Mouse (Mus musculus) ES-Bruce4 (cell line): ENCODE data around the gene Fam189a2.

Source experiments
- CTCF ChIP-seq: IDR thresholded peaks from one replicate; pipeline ENCODE4 v1.8.1; 2011; ENCODE audit warnings: low read depth, low read length
- EP300 ChIP-seq: IDR thresholded peaks from 2 replicates; pipeline ENCODE4 v1.6.1; 2011; ENCODE audit warnings: low read depth, low read length; ENCODE audit not compliant: insufficient read depth
- POLR2A ChIP-seq: IDR thresholded peaks from one replicate; pipeline ENCODE4 v1.8.1; 2011; ENCODE audit warnings: low read length; ENCODE audit not compliant: insufficient read depth

DNA sequence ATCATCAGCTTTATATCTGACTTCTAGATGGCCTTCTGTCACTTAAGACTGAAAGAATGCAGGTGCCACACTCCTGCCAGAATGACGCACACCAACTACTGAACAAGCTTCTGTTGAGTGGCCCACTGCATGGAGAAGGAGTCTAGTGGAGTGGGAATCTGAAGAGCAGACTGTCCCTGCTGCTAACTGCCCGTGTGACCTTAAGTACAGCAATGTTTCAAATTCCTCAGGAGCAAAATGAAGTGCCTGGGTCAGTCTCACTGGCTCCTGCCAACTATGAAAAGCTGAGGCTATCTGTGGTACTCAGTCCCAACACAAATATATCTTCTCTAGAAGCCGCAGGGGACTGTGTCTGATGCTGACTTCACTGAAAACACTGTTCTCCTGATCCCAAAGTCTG is 18.5 kb upstream of the Fam189a2 start:
- TF ChIP-seq CTCF: no peak
- no peak for TF ChIP-seq POLR2A
- TF ChIP-seq EP300: no peak
